Mouse (Mus musculus): ENCODE data around the gene Foxo6. TPM values are rescaled to one million over a fixed set of nuclear protein-coding genes. Genes with fewer than 3 reads are reported as not detected.
A peak's percentile ranks its signal among the peaks of the same experiment; 100 is the strongest.

The Foxo6 gene
- polyA plus RNA-seq, 1 experiment from 2014 or later = 0.22 TPM

- no peak for ATAC-seq (ENCODE audit: insufficient number of reproducible peaks, low FRiP score, low TSS enrichment, low read depth)
- H3K9ac ChIP-seq = no peak overlapping the region
- no peaks in the 10 kb centered on the region for H3K27me3 ChIP-seq
- no peaks in the 10 kb centered on the region for H3K36me3 ChIP-seq
- no peaks in the 10 kb centered on the region for H3K9me3 ChIP-seq
- H3K4me2 ChIP-seq = no peak overlapping the region
- no peak overlapping the region for H3K27ac ChIP-seq
- H3K4me1 ChIP-seq = no peaks in the 10 kb centered on the region
- 42% methylated on average over 3 of the region's 3 CpGs for WGBS
- H3K4me3 ChIP-seq = no peak overlapping the region
These were observed 27.4 kb upstream of the Foxo6 start for GRCm38 (mm10) chr4:120314571-120314970.

DNA sequence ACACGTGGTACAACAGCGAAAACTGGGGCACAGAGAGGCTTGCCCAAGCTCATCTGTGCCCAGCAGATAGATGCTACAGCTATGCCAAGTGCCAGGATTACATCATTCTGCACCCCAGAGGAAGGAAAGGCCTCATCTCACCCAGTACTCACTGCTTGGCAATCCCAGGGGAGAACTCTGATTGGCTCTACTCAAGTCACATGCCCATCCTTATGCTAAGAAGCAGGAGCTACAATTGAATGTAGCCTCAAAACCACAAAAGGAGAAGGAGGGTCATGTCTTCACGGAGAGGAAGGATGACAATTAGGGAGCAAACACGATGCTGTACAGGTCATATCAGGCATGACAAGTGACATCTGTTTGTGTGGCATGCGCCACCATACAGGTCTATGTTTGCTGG lies 26.2 kb upstream of the Foxo6 start:
- WGBS = 77% methylated on average over 5 of the region's 5 CpGs

GRCm38 (mm10) chr4:120304580-120304979 lies 17.4 kb upstream of the Foxo6 start:
- WGBS = 5% methylated on average over 9 of the region's 9 CpGs

More for the DNA sequence above, 26.2 kb upstream of the Foxo6 start:
- ATAC-seq (ENCODE audit: insufficient number of reproducible peaks, low FRiP score, low TSS enrichment, low read depth) = no peak
- H3K9me3 ChIP-seq = no peaks in the 10 kb centered on the region
- no peak overlapping the region for H3K9ac ChIP-seq
- no peak overlapping the region for H3K4me2 ChIP-seq
- no peak overlapping the region for H3K4me3 ChIP-seq
- no peaks in the 10 kb centered on the region for H3K4me1 ChIP-seq
- H3K36me3 ChIP-seq = no peaks in the 10 kb centered on the region
- H3K27me3 ChIP-seq = no peaks in the 10 kb centered on the region
- H3K27ac ChIP-seq = no peak overlapping the region

GRCm38 (mm10) chr4:120299287-120299686 lies 12.1 kb upstream of the Foxo6 start:
- Histone ChIP-seq H3K27ac (no peak overlapping the region), H3K27me3 (peaks cover 4% of the 10 kb centered on the region; the same call in 1 of the 2 replicates), H3K9ac (no peak overlapping the region), H3K36me3 (no peaks in the 10 kb centered on the region), H3K9me3 (no peaks in the 10 kb centered on the region), H3K4me2 (no peak overlapping the region), H3K4me1 (no peaks in the 10 kb centered on the region), H3K4me3 (no peak overlapping the region)
- 29% methylated on average over 7 of the region's 7 CpGs for WGBS
- ATAC-seq (ENCODE audit: insufficient number of reproducible peaks, low FRiP score, low TSS enrichment, low read depth) = no peak

More at GRCm38 (mm10) chr4:120304580-120304979, 17.4 kb upstream of the Foxo6 start:
- no peak for ATAC-seq (ENCODE audit: insufficient number of reproducible peaks, low FRiP score, low TSS enrichment, low read depth)
- Histone ChIP-seq H3K4me3 (no peak overlapping the region), H3K27ac (no peak overlapping the region), H3K36me3 (no peaks in the 10 kb centered on the region), H3K27me3 (peaks cover 10% of the 10 kb centered on the region; the same call in 1 of the 2 replicates), H3K9me3 (no peaks in the 10 kb centered on the region), H3K9ac (no peak overlapping the region), H3K4me1 (no peaks in the 10 kb centered on the region), H3K4me2 (no peak overlapping the region)

GRCm38 (mm10) chr4:120291106-120291822 lies 4.1 kb upstream of the Foxo6 start:
- Histone ChIP-seq H3K36me3 (no peaks in the 10 kb centered on the region), H3K4me3 (no peak overlapping the region), H3K4me2 (no peak overlapping the region), H3K27me3 (peaks cover 21% of the 10 kb centered on the region), H3K9me3 (no peaks in the 10 kb centered on the region), H3K4me1 (peaks cover 19% of the 10 kb centered on the region), H3K27ac (no peak overlapping the region), H3K9ac (no peak overlapping the region)
- WGBS = 77% methylated on average over 11 of the region's 11 CpGs
- ATAC-seq (ENCODE audit: insufficient number of reproducible peaks, low FRiP score, low TSS enrichment, low read depth) = no peak

DNA sequence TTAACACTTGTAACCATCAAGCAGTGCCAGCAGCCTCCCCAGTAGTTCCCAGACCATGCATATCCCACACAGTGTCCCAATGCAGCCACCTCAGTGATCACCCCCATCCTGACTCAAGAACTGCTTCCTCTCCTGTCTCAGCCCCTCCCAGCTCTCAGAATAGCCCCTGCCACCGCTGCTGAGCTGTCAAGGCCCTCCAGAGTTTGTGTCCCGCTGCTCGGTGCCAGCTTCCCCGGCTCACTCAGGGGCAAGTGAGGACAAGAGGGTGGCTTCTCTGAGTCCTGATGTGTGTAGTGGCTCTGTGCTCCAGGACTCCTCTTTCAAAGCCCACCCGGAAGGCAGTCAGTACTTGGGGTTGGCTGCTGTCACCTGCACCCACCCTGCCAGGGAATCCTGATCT lies 3.3 kb upstream of the Foxo6 start:
- H3K36me3 ChIP-seq = no peaks in the 10 kb centered on the region
- peaks cover 20% of the 10 kb centered on the region for H3K4me1 ChIP-seq
- H3K4me3 ChIP-seq = no peak overlapping the region
- H3K27me3 ChIP-seq = peaks cover 29% of the 10 kb centered on the region
- 37% methylated on average over 5 of the region's 5 CpGs for WGBS
- H3K9ac ChIP-seq = no peak overlapping the region
- no peaks in the 10 kb centered on the region for H3K9me3 ChIP-seq
- H3K4me2 ChIP-seq = no peak overlapping the region
- ATAC-seq (ENCODE audit: insufficient number of reproducible peaks, low FRiP score, low TSS enrichment, low read depth) = no peak
- H3K27ac ChIP-seq = no peak overlapping the region

GRCm38 (mm10) chr4:120289181-120289965 lies 2.2 kb upstream of the Foxo6 start:
- Histone ChIP-seq H3K27me3 (peaks cover 40% of the 10 kb centered on the region), H3K27ac (no peak overlapping the region), H3K36me3 (no peaks in the 10 kb centered on the region), H3K4me1 (peaks cover 25% of the 10 kb centered on the region), H3K4me3 (no peak overlapping the region), H3K9me3 (no peaks in the 10 kb centered on the region), H3K4me2 (no peak overlapping the region), H3K9ac (no peak overlapping the region)
- ATAC-seq (ENCODE audit: insufficient number of reproducible peaks, low FRiP score, low TSS enrichment, low read depth) = no peak
- WGBS = 60% methylated on average over 3 of the region's 3 CpGs

GRCm38 (mm10) chr4:120286761-120287241 lies 348 bp downstream of the Foxo6 start:
- Histone ChIP-seq H3K27ac (no peak overlapping the region), H3K27me3 (peaks cover 65% of the 10 kb centered on the region)
- under 1% methylated on average over 52 of the region's 53 CpGs for WGBS

DNA sequence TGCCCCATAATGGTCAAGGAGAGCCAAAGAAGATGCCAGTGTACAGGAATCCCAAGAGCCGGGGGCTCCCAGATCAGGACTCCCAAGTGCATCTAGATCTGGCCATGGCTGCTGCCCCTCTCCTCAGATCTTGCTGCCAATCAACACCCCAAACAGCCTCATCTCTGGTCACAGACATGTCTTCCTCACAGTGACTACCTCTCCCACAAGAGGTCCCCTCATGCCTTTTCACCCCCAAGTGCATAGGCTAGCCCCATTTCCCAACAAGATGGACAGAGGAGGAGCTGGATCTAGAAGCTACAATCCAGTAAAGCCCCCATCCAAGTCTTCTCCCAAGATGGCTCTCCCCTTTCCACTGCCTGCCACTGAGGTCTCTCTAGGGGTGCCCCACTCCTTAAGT lies 1.4 kb downstream of the Foxo6 start:
- peaks cover 46% of the 10 kb centered on the region for H3K4me1 ChIP-seq
- H3K4me2 ChIP-seq = peak overlapping the region; percentile 100; the same call in 1 of the 2 replicates
- H3K9ac ChIP-seq = no peak overlapping the region
- 86% methylated on average over 1 of the region's 1 CpGs for WGBS
- H3K27me3 ChIP-seq = peaks cover 72% of the 10 kb centered on the region
- no peak for ATAC-seq (ENCODE audit: insufficient number of reproducible peaks, low FRiP score, low TSS enrichment, low read depth)
- H3K9me3 ChIP-seq = no peaks in the 10 kb centered on the region
- H3K4me3 ChIP-seq = no peak overlapping the region
- no peaks in the 10 kb centered on the region for H3K36me3 ChIP-seq
- H3K27ac ChIP-seq = no peak overlapping the region

More at GRCm38 (mm10) chr4:120286761-120287241, 348 bp downstream of the Foxo6 start:
- Histone ChIP-seq H3K36me3 (no peaks in the 10 kb centered on the region), H3K9ac (peak overlapping the region; percentile 44), H3K9me3 (no peaks in the 10 kb centered on the region), H3K4me1 (peaks cover 46% of the 10 kb centered on the region), H3K4me2 (peak overlapping the region; percentile 100), H3K4me3 (peak overlapping the region; percentile 66)
- no peak for ATAC-seq (ENCODE audit: insufficient number of reproducible peaks, low FRiP score, low TSS enrichment, low read depth)

- Histone ChIP-seq H3K4me3 (no peak overlapping the region), H3K4me2 (no peak overlapping the region), H3K27ac (no peak overlapping the region), H3K36me3 (no peaks in the 10 kb centered on the region), H3K9ac (no peak overlapping the region), H3K4me1 (peaks cover 46% of the 10 kb centered on the region), H3K27me3 (peaks cover 67% of the 10 kb centered on the region), H3K9me3 (no peaks in the 10 kb centered on the region)
- no peak for ATAC-seq (ENCODE audit: insufficient number of reproducible peaks, low FRiP score, low TSS enrichment, low read depth)
- WGBS = 59% methylated on average over 3 of the region's 3 CpGs
These were observed 1.9 kb downstream of the Foxo6 start for GRCm38 (mm10) chr4:120285223-120285622.

- Histone ChIP-seq H3K4me3 (no peak overlapping the region), H3K4me2 (no peak overlapping the region), H3K4me1 (peaks cover 46% of the 10 kb centered on the region), H3K27ac (no peak overlapping the region), H3K36me3 (no peaks in the 10 kb centered on the region), H3K9ac (no peak overlapping the region), H3K27me3 (peaks cover 69% of the 10 kb centered on the region), H3K9me3 (no peaks in the 10 kb centered on the region)
- ATAC-seq (ENCODE audit: insufficient number of reproducible peaks, low FRiP score, low TSS enrichment, low read depth) = no peak
- WGBS = 73% methylated on average over 1 of the region's 1 CpGs
These were observed 3.0 kb downstream of the Foxo6 start for GRCm38 (mm10) chr4:120284187-120284586.

DNA sequence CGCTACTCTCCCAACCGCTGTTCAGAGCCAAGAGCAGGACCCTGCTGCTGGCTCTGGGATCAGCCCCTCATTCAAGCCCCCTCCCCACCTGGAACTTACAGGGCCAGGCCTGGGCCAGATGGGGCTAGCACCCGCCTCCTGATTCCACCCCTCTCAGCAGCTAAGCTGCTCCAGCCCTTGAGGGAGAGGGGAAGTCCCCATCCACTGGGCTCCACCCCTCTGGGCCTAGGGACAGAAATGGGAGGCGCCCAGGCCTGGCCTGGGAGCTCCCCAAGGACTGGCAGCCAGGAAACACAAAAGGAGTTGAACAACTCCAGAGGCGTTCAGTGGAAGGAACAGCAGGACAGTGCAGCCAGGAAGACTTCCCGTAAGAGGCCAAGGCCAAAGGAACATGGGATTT lies 4.0 kb downstream of the Foxo6 start:
- ATAC-seq (ENCODE audit: insufficient number of reproducible peaks, low FRiP score, low TSS enrichment, low read depth) = peak; percentile 54

More for the DNA sequence above, 4.0 kb downstream of the Foxo6 start:
- Histone ChIP-seq H3K36me3 (no peaks in the 10 kb centered on the region), H3K4me2 (peak overlapping the region; percentile 95), H3K4me1 (peaks cover 44% of the 10 kb centered on the region), H3K4me3 (peak overlapping the region; percentile 47), H3K27me3 (peaks cover 76% of the 10 kb centered on the region), H3K27ac (no peak overlapping the region), H3K9ac (0 out of 2 replicates have a peak overlapping the region, but pooled peaks have one; percentile 33), H3K9me3 (no peaks in the 10 kb centered on the region)
- WGBS = 11% methylated on average over 4 of the region's 6 CpGs
